Mouse (Mus musculus): ENCODE measurements around the gene Kitl.

Gene Kitl

GRCm38 (mm10) chr10:100115570-100115969, 100.1 kb downstream of the Kitl start:
- DNase-seq (ENCODE audit: low read depth, low spot score) = no peak

GRCm38 (mm10) chr10:100124452-100124851, 109.0 kb downstream of the Kitl start:
- DNase-seq (ENCODE audit: low read depth, low spot score) = no peak

GRCm38 (mm10) chr10:100127837-100128743, 112.7 kb downstream of the Kitl start:
- no peak for DNase-seq (ENCODE audit: low read depth, low spot score)

- DNase-seq (ENCODE audit: low read depth, low spot score) = no peak
Observed at GRCm38 (mm10) chr10:100131657-100132056, 116.2 kb downstream of the Kitl start.

- DNase-seq (ENCODE audit: low read depth, low spot score) = no peak
Observed at GRCm38 (mm10) chr10:100132304-100132703, 116.9 kb downstream of the Kitl start.

- DNase-seq (ENCODE audit: low read depth, low spot score) = no peak
Observed at GRCm38 (mm10) chr10:100138552-100138951, 123.1 kb downstream of the Kitl start.

- DNase-seq (ENCODE audit: low read depth, low spot score) = no peak
Observed at GRCm38 (mm10) chr10:100148123-100148522, 132.7 kb downstream of the Kitl start.

Data from c-Kit-negative CD71-positive TER-119-positive erythroid progenitor cells, embryonic 14.5 days (primary cell).